Mouse (Mus musculus): ENCODE measurements around the gene Atl1. TPM values are rescaled to one million over a fixed set of nuclear protein-coding genes. Genes with fewer than 3 reads are reported as not detected.

Atl1 gene
- total RNA-seq, 2 experiments from 2014 or later, result 3.4 to 5.5 TPM

- no peak for DNase-seq
These were observed 46.9 kb downstream of the Atl1 start for GRCm38 (mm10) chr12:69939291-69939690.

GRCm38 (mm10) chr12:69941655-69942329 is 49.4 kb downstream of the Atl1 start:
- DNase-seq, result no peak

GRCm38 (mm10) chr12:69945861-69946260 is 53.4 kb downstream of the Atl1 start:
- DNase-seq, result no peak

GRCm38 (mm10) chr12:69947502-69947901 is 55.1 kb downstream of the Atl1 start:
- no peak for DNase-seq

- no peak for DNase-seq
These were observed 65.0 kb downstream of the Atl1 start for GRCm38 (mm10) chr12:69957378-69957777.

- DNase-seq, result peak; percentile 73 to 83
These were observed 70.1 kb downstream of the Atl1 start for GRCm38 (mm10) chr12:69962468-69962867.

GRCm38 (mm10) chr12:69963141-69963540 is 70.7 kb downstream of the Atl1 start:
- DNase-seq, result no peak

- DNase-seq, result no peak
These were observed 73.2 kb downstream of the Atl1 start for GRCm38 (mm10) chr12:69965644-69966043.

- DNase-seq, result peak; percentile 58 to 64
These were observed 73.7 kb downstream of the Atl1 start for GRCm38 (mm10) chr12:69966071-69966470.

GRCm38 (mm10) chr12:69967112-69967511 is 74.7 kb downstream of the Atl1 start:
- DNase-seq, result no peak

- DNase-seq, result peak; percentile 39 to 63
These were observed 75.7 kb downstream of the Atl1 start for GRCm38 (mm10) chr12:69968154-69968553.

- no peak for DNase-seq
These were observed 81.3 kb downstream of the Atl1 start for GRCm38 (mm10) chr12:69973666-69974065.

- no peak for DNase-seq
These were observed 84.3 kb downstream of the Atl1 start for GRCm38 (mm10) chr12:69976688-69977087.

- no peak for DNase-seq
These were observed 85.1 kb downstream of the Atl1 start for GRCm38 (mm10) chr12:69977376-69977998.

GRCm38 (mm10) chr12:69982874-69983273 is 90.5 kb downstream of the Atl1 start:
- DNase-seq, result no peak

- DNase-seq, result no peak
These were observed 93.1 kb downstream of the Atl1 start for GRCm38 (mm10) chr12:69985546-69985945.

- DNase-seq, result peak in 1 of 2 experiments; percentile 46
These were observed 93.9 kb downstream of the Atl1 start for GRCm38 (mm10) chr12:69986241-69986762.

GRCm38 (mm10) chr12:69986786-69987497 is 94.5 kb downstream of the Atl1 start, which contains the start of gene Sav1:
Gene Sav1, minus strand, starts transcription at chr12:69987002.
- DNase-seq, result peak; percentile 92 to 95

- DNase-seq, result no peak
These were observed 103.0 kb downstream of the Atl1 start for GRCm38 (mm10) chr12:69995382-69995781.

- DNase-seq, result no peak
These were observed 106.0 kb downstream of the Atl1 start for GRCm38 (mm10) chr12:69998186-69998983.

GRCm38 (mm10) chr12:70005103-70005502 is 112.7 kb downstream of the Atl1 start:
- DNase-seq, result no peak

- DNase-seq, result no peak
These were observed 117.9 kb downstream of the Atl1 start for GRCm38 (mm10) chr12:70010356-70010755.

All from heart, adult 18-20 months (tissue).